Mouse (Mus musculus): ENCODE measurements around the gene Trappc2l. TPM values are rescaled to one million over a fixed set of nuclear protein-coding genes. Genes with fewer than 3 reads are reported as not detected.

Trappc2l gene
- polyA plus RNA-seq, 1 experiment from 2014 or later: 52.9 TPM

DNA sequence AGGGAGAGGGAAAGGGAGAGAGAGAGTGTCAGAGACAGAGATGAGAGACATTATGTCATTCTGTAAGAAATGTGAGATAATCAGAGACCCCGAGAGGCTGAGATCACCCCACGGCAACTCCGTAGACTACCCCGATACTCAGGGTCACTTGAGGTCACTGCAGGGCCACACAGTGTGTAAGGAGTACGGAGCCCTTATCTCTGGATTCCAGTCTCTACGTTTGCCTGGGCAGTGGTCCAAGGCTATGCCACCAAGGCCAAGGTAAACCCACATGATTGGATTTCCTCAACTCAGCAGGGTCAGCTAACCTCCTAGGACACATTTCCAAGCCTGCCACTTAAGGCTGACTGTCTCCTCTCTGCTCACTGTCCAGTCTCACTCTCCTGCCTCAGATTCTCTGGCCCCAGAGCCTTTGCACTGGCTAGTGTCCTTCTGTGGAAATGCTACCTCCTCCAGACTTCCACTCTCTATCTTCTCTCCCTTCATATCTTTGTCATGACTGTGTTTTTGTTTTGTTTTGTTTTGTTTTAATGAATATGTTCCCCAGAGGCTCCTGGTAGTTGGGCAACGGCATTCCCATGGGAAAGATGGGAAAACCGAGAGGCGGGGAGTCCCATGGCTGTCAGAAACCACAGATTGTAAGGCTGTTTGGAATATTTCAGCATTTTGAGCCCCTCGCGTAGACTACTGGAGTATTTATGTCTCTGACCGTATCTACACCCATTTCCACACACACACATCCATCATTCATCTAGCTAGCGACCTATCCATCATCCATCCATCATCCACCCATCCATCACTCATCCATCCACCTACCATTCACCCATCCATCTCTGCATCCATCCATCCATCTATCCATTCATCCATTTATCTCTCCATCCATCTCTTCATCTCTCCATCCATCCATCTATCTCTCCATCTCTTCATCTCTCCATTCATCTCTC, 44.9 kb downstream of the Trappc2l start:
- H3K4me3 ChIP-seq: no peak overlapping the region
- 66% methylated on average over 13 of the region's 13 CpGs for WGBS
- no peaks in the 10 kb centered on the region for H3K36me3 ChIP-seq
- no peaks in the 10 kb centered on the region for H3K9me3 ChIP-seq
- DNase-seq (ENCODE audit: low spot score): no peak
- no peak overlapping the region for H3K27ac ChIP-seq
- H3K27me3 ChIP-seq (ENCODE audit: insufficient read depth, poor library complexity, severe bottlenecking): no peaks in the 10 kb centered on the region
- H3K4me1 ChIP-seq: peaks cover 75% of the 10 kb centered on the region

DNA sequence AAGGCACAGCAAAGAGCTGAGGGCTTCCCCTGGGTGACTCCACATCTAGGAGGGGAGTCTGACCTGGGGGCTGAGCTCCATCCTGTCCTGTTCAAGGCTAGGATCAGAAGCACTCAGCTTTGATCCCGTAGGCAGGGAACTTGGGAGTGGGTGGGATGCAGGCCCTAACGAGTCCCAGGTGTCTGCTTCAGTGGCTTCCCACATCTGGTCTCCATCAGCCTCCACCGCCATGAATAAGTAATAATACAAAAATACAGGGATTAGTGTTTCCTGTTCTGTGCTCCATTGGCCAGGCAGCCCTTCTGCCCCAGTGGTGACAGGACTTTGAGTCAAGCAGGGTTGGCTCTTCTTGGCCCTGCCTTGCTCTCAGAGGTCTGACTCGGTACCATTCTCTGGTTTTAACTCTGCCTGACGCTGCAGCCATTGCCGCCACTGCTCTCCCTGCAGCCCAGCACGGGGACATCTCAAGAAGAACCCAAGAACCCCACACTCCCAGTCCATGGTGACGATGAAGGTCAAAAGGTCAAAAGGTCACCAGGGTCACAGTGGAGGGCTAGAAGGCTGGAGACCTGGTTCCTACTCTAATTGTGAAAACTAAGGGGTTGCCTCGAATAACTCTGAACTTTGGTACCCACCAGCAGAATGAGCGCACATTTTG, 46.8 kb downstream of the Trappc2l start:
- no peak overlapping the region for H3K4me3 ChIP-seq
- H3K27me3 ChIP-seq (ENCODE audit: insufficient read depth, poor library complexity, severe bottlenecking): no peaks in the 10 kb centered on the region
- H3K36me3 ChIP-seq: no peaks in the 10 kb centered on the region
- H3K9me3 ChIP-seq: no peaks in the 10 kb centered on the region
- H3K27ac ChIP-seq: 0 out of 2 replicates have a peak overlapping the region, but pooled peaks have one; percentile 18
- 72% methylated on average over 10 of the region's 10 CpGs for WGBS
- H3K4me1 ChIP-seq: peaks cover 76% of the 10 kb centered on the region
- no peak for DNase-seq (ENCODE audit: low spot score)

DNA sequence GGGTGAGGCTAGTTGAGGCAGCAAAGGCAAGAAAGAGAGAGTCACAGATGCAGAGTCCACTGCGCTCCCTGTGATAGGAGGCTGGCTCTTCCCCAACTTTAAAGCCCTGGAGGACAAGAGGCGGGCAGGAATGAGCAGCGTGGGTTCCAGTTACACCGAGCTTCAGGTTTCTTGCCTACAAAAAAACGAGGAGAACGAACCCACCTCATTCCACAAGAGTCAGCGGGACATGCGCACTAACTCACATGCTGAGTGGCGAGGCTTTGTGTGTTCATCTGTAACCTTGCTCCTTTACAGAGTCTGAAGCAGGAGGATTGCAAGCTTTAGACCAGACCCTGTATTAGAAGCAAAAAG, 47.3 kb downstream of the Trappc2l start:
- no peak for DNase-seq (ENCODE audit: low spot score)
- Histone ChIP-seq H3K9me3 (no peaks in the 10 kb centered on the region), H3K27me3 (ENCODE audit: insufficient read depth, poor library complexity, severe bottlenecking) (no peaks in the 10 kb centered on the region), H3K36me3 (no peaks in the 10 kb centered on the region), H3K4me3 (no peak overlapping the region), H3K4me1 (peaks cover 75% of the 10 kb centered on the region), H3K27ac (0 out of 2 replicates have a peak overlapping the region, but pooled peaks have one; percentile 18)
- 77% methylated on average over 9 of the region's 9 CpGs for WGBS

DNA sequence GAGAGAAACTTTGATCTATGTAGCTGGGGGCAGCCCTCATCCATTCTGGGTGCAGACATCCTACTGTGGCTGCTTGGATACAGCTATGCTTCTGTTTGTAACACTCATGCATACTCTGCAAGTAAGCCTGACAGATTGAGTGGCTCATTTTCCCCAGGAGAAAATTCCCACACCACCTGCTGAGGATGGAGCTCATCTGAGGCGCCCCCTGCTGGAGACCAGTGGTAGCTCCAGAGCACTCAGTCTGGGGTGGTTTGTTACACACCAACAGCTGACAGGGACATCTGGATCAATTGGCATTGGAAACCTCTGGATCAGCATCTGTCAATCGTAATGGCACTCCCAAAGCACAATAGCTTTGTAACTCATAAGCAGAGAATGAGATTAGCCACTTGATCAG, 48.6 kb downstream of the Trappc2l start:
- H3K36me3 ChIP-seq: no peaks in the 10 kb centered on the region
- H3K27ac ChIP-seq: no peak overlapping the region
- H3K9me3 ChIP-seq: no peaks in the 10 kb centered on the region
- H3K4me3 ChIP-seq: no peak overlapping the region
- peaks cover 76% of the 10 kb centered on the region for H3K4me1 ChIP-seq
- WGBS: 65% methylated on average over 2 of the region's 2 CpGs
- DNase-seq (ENCODE audit: low spot score): no peak
- H3K27me3 ChIP-seq (ENCODE audit: insufficient read depth, poor library complexity, severe bottlenecking): no peaks in the 10 kb centered on the region

DNA sequence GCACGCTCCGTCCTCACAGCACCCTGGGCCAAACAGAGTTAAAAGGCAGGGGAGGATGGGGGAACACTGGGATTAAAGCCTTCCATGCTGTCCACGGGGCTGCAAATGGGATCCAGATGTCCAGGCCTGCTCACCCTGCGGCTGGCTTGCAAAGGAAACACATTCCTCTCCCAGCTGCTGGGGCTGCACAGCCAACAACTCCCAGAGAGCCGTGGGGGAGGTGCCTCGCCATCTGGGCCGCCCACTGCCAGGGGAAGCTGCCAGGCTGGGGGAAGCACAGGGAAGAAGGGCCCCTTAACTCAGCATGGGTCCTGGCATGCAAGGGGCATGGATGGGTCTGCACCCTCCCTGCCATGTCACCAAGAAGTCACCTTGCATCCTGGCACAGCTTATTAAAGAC, 49.7 kb downstream of the Trappc2l start:
- peak; percentile 87 for DNase-seq (ENCODE audit: low spot score)
- H3K4me3 ChIP-seq: no peak overlapping the region
- no peaks in the 10 kb centered on the region for H3K9me3 ChIP-seq
- WGBS: 33% methylated on average over 7 of the region's 7 CpGs
- H3K36me3 ChIP-seq: no peaks in the 10 kb centered on the region
- peak overlapping the region; percentile 49 for H3K27ac ChIP-seq
- peaks cover 76% of the 10 kb centered on the region for H3K4me1 ChIP-seq
- no peaks in the 10 kb centered on the region for H3K27me3 ChIP-seq (ENCODE audit: insufficient read depth, poor library complexity, severe bottlenecking)

DNA sequence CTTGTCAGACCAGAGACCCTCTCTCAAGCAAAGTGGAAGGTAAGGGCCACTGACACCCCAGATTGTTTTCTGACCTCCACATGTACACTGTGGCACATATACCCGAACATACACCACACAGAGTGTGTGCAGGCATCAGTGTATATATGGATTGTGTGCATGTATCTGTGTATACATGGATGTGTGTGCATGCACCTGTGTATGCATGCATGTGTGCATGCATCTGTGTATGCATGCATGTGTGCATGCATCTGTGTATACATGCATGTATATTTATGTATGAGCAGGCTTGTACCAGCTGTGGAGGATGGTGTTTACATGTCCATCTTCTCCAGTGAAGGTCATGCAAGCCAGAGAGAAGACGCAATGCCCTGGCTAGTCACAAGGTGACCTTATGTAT, 50.5 kb downstream of the Trappc2l start:
- WGBS: 76% methylated on average over 2 of the region's 2 CpGs
- Histone ChIP-seq H3K27ac (no peak overlapping the region), H3K4me3 (no peak overlapping the region), H3K36me3 (no peaks in the 10 kb centered on the region), H3K4me1 (peaks cover 80% of the 10 kb centered on the region), H3K27me3 (ENCODE audit: insufficient read depth, poor library complexity, severe bottlenecking) (no peaks in the 10 kb centered on the region), H3K9me3 (no peaks in the 10 kb centered on the region)
- no peak for DNase-seq (ENCODE audit: low spot score)

DNA sequence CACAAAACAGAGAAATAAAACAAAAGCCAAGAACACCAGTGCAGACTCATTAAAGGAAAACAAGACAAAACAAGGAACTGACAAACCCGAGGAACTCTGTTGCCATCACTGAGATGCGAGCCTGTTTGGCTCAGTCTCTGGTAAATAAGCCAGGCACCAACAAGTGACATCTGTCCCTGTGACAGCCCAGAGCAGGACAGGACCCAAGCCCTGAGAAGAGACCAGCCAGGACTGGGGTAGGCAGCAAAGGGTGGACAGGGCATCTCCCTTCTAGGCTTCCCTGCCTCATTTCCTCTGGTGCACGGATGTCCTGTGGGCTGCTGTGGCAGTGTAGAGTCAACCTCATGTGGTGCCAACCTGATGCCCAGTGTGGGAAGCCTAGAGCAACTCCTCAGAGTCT, 51.7 kb downstream of the Trappc2l start:
- no peak overlapping the region for H3K4me3 ChIP-seq
- DNase-seq (ENCODE audit: low spot score): no peak
- H3K27ac ChIP-seq: 0 out of 2 replicates have a peak overlapping the region, but pooled peaks have one; percentile 49
- 0 out of 2 replicates have a peak, but pooled peaks cover 8% of the 10 kb centered on the region for H3K27me3 ChIP-seq (ENCODE audit: insufficient read depth, poor library complexity, severe bottlenecking)
- H3K9me3 ChIP-seq: no peaks in the 10 kb centered on the region
- H3K36me3 ChIP-seq: no peaks in the 10 kb centered on the region
- 77% methylated on average over 3 of the region's 3 CpGs for WGBS
- peaks cover 82% of the 10 kb centered on the region for H3K4me1 ChIP-seq

DNA sequence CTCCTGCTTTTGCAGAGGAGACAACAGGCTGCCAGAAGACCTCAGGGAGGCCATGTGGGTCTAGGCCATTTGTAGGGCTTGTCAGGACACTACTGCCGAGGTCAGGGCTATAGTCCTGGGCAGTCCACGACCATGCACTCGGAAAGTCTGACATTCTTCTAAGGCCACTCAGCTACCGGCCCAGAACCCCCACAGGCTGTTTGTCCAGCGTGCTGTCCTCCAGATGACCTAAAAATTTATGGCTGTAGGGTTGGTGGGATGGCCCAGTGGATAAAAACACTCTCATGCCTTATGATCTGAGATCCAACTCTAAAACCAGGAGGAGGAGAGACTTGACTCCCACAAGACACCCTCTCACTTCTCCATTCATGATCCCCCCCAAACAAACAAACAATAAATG, 52.2 kb downstream of the Trappc2l start:
- Histone ChIP-seq H3K27ac (0 out of 2 replicates have a peak overlapping the region, but pooled peaks have one; percentile 49), H3K36me3 (no peaks in the 10 kb centered on the region), H3K4me1 (peaks cover 80% of the 10 kb centered on the region), H3K9me3 (no peaks in the 10 kb centered on the region), H3K4me3 (no peak overlapping the region), H3K27me3 (ENCODE audit: insufficient read depth, poor library complexity, severe bottlenecking) (0 out of 2 replicates have a peak, but pooled peaks cover 8% of the 10 kb centered on the region)
- no peak for DNase-seq (ENCODE audit: low spot score)
- WGBS: 63% methylated on average over 5 of the region's 5 CpGs

DNA sequence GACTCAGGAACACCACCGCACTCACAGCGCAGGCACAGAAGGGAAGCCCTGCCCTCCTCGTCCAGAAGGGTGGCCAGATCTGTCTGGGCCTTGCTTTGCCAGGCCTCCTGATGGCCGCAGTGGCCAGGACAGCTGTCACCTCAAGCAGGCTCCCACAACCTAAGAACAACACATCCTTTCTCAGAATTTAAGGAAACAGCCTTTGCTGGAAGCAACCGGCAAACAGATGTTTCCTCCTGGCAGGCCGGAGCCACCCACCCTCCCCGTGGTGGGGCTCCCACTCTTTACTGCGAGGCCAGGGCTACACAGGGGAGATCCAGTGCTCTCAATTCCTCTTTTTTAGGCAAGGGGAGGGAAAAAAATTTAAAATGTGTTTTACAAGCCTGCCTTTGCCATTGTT, 53.8 kb downstream of the Trappc2l start:
- 51% methylated on average over 8 of the region's 8 CpGs for WGBS
- no peak overlapping the region for H3K4me3 ChIP-seq
- H3K9me3 ChIP-seq: no peaks in the 10 kb centered on the region
- 0 out of 2 replicates have a peak overlapping the region, but pooled peaks have one; percentile 17 for H3K27ac ChIP-seq
- no peaks in the 10 kb centered on the region for H3K36me3 ChIP-seq
- H3K27me3 ChIP-seq (ENCODE audit: insufficient read depth, poor library complexity, severe bottlenecking): peaks cover 11% of the 10 kb centered on the region
- H3K4me1 ChIP-seq: peaks cover 88% of the 10 kb centered on the region
- no peak for DNase-seq (ENCODE audit: low spot score)

DNA sequence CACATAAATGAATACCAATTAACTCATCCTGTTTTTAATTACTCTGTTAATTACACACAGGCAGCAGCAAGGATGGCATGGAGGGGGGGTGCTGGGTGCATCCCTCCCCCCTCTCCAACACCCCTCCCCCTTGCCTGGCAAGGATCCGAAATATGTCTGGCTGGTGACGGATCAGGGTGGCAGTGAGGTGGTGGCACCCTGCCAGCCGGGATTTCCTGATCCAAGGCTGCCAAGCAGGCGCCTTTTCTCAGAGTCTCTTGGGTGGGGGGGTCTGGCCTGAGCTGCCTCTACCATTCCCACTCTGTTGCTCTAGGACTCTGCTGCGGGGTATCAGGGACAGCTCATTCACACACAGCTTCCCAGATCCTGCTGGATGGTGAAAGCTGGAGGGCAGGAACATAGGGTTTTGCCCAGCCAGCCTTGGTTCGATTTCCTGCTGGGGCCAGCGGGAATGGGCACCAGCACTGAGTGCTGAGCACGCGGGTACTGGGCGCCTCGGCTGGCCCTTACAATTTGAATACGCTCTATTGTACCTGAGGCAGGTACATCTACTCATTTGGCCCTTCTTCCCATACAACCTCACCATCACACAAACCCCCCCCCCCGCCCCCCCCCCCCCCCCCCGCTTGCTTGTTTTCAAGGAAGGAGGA, 54.4 kb downstream of the Trappc2l start:
- Histone ChIP-seq H3K4me3 (no peak overlapping the region), H3K9me3 (no peaks in the 10 kb centered on the region), H3K4me1 (peaks cover 93% of the 10 kb centered on the region), H3K27me3 (ENCODE audit: insufficient read depth, poor library complexity, severe bottlenecking) (peaks cover 16% of the 10 kb centered on the region), H3K27ac (0 out of 2 replicates have a peak overlapping the region, but pooled peaks have one; percentile 32), H3K36me3 (no peaks in the 10 kb centered on the region)
- 65% methylated on average over 12 of the region's 14 CpGs for WGBS
- no peak for DNase-seq (ENCODE audit: low spot score)
